Mouse (Mus musculus) C2C12 (cell line): ENCODE data around the gene C3.

Experiments used
- CEBPB ChIP-seq: IDR thresholded peaks from one replicate; pipeline ENCODE4 v1.6.1; 2011; ENCODE audit warnings: low read depth, mild to moderate bottlenecking, control low read depth, moderate library complexity
- CTCF ChIP-seq: IDR thresholded peaks from one replicate; pipeline ENCODE4 v1.5.1; 2011; ENCODE audit not compliant: control insufficient read depth, insufficient read depth, insufficient read length
- MAX ChIP-seq: IDR thresholded peaks from one replicate; pipeline ENCODE4 v1.6.1; 2011; ENCODE audit warnings: mild to moderate bottlenecking, control low read depth
- MYOD1 ChIP-seq: IDR thresholded peaks from one replicate; pipeline ENCODE4 v1.6.1; 2011; ENCODE audit warnings: low read depth; ENCODE audit not compliant: control insufficient read depth, insufficient read length
- MYOG ChIP-seq: IDR thresholded peaks from one replicate; pipeline ENCODE4 v1.6.1; 2011; ENCODE audit not compliant: control insufficient read depth, insufficient read length; ENCODE audit errors: extremely low read depth
- USF1 ChIP-seq: IDR thresholded peaks from one replicate; pipeline ENCODE4 v1.6.1; 2011; ENCODE audit warnings: low read depth, mild to moderate bottlenecking, control low read depth, moderate library complexity

- TF ChIP-seq CEBPB = no peak
- TF ChIP-seq USF1 = no peak
- TF ChIP-seq CTCF = no peak
- no peak for TF ChIP-seq MYOG
- TF ChIP-seq MAX = no peak
- TF ChIP-seq MYOD1 = no peak
These were observed 54.6 kb downstream of the C3 start for GRCm38 (mm10) chr17:57173351-57173750.
